Mouse (Mus musculus) cerebellum, adult 18-20 months (tissue): ENCODE results near the gene Ikzf1.

Experiments
- DNase-seq, 2 experiments: peaks; one replicate each; pipeline ENCODE4 v3.0.0; 2021

Ikzf1 gene

GRCm38 (mm10) chr11:11684930-11685852 is at the start of gene Ikzf1:
Gene Ikzf1, plus strand, starts transcription at chr11:11685003.
- no peak for DNase-seq

- DNase-seq: no peak
Observed at GRCm38 (mm10) chr11:11644303-11644702, 40.5 kb upstream of the Ikzf1 start.

GRCm38 (mm10) chr11:11656388-11656787 is 28.4 kb upstream of the Ikzf1 start:
- DNase-seq: no peak

DNA sequence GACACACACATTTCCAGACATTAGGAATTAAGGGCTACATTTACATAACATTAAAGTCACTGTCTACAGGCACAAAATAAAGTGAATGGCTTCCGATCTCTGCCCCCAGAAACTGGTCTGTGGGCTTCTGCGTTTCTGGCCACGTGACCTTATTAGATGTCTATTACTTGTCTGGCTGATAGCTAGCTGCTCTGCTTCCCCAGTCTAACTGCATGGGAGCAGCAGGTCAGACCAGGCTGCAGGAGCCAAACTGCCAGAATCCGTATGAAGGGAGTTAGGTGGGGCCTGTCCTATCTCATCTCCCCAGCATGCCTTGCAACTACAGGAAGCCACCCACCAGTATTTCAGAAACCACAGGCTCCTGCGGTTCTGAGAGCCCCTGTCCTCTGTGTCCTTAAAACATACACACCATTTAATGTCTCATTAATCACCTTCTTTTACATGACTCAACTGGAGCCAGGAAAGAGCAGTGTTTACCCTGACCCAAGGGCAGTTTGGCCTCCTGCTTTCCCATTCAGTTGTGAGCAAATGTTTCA is 27.7 kb upstream of the Ikzf1 start:
- no peak for DNase-seq

- DNase-seq: no peak
Observed at GRCm38 (mm10) chr11:11657634-11658033, 27.2 kb upstream of the Ikzf1 start.

DNA sequence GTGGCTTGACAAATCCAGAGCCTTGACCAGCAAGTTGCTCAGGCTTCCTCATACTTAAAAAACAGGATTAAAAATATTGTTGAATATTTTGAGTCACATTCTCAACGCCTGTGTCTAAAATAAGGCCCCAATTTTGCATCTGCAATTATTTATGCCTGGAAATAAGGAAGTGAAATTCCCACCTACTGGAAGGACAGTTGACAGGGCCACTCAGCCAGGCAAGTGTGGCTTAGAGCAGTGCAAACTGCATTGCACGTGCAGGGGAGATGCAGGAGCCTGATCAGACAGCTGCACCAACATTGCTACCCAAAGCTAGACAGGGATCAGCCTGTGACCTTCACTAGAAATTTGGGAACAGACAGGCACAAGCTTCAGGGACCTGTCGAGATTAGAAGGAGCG is 26.0 kb upstream of the Ikzf1 start:
- DNase-seq: no peak

GRCm38 (mm10) chr11:11660651-11661050 is 24.2 kb upstream of the Ikzf1 start:
- DNase-seq: no peak

DNA sequence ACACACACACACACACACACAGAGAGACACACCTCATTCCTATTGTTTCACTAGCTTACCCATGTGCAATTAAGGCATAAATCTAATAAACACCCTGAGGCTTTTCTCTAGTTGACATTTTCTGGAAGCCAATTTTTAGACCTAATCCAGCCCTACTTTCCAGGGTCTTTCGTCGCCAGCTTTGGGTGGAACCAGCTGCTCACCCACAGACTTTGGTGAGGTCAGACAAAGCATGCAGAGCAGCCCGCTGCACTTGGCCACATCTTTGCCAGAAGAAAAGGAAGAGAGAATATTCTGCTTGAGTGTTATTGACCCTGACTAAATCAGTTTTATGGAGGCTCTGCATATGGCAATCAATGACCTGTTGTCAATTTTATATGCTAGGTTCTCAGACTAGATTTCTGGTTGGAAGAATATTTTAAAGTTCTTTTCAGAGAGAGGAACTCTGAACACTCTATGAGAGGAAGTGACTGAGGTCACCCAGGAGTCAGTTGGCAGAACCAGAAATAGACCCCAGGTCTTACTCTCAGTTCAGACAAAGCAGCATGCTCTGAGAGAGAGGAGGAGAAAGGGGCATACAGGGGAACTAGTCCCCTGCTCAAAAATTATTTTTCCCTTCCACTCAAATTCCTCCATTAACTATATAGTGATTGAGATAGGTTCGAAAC is 17.4 kb upstream of the Ikzf1 start:
- DNase-seq: no peak

DNA sequence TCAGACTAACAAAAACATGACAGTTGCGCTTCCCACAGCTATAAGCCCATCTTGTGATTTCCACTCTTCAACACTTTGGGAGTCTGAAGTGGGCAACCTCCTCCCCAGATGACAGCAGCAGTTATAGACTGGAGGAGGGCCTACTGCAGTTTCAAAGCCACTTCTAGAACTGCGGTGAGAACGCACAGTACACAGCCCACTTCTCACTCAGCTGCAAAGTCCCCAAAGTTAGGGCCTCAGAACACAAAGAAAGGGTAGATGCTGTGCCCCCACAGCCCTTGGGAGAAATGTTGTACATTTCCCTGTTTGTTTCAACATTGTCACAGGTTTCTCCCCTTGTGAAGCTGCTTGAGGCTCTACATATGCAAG is 16.9 kb upstream of the Ikzf1 start:
- DNase-seq: no peak

- no peak for DNase-seq
Observed at GRCm38 (mm10) chr11:11672974-11673373, 11.8 kb upstream of the Ikzf1 start.

DNA sequence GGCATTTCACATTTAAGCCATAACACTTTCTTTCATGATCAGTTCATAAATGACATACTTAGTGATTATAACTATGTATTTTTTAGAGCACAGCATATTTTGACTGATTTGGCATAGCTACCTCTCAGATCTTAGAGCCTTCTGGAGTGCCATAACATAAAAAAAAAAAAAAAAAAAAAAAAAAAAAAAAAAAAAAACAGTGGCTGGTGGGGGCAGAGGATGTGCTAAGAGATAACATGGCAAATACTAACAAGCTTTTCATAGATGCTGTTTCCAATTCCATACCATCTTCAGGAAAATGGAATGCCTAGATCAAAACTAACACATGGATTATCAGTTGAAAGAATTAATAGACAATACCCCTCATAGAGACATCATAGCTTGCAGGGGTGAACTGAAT is 9.7 kb upstream of the Ikzf1 start:
- no peak for DNase-seq

DNA sequence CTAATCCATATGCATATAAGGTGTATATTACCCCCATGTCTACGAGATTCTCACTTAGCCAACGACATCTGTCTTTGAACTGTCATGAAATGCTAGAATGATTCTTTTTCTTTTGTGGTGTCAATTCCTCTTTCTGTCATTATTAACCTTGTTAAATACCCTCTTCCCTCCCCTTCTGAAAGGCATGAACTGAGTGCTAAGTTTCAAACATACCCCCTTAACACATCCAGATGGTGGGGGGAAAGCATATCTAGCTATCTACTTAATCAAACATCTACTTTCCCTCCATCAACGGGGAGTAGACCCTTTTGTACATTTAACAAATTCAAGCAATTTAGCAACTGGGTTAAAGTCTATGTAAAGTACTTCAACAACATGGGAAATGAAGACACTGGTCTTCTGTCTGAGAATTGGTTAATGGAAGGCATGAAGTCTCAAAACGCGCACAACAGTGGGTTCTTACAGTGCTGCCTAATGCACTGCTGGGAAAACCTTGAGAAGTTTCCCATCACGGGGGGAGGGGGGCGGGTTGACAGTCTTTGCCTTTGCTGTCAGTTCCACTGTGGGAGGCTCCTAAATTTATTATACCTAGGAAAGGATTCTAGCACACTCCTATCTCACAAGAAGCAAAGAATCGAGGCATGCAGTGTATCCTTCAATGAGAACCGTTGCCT is 8.6 kb upstream of the Ikzf1 start:
- DNase-seq: no peak

DNA sequence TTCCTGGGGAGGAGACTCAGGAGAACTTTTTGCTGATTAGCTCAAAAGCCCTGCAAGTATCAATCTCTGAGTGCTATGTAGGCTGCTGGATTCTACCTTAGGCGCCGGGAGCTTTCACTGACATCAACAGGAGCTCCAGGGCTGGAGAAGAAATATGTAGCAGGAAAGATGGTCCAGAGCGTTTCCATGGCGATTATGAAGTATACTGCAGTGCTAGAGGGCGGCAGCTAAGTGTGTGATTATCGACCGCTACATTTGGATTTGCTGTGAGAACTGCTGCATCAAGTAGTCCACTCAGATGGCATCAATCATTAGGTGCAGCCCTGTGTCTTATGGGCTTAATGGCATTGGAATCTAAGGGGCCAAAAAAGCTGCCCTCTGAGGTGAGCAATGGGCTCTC is 7.6 kb upstream of the Ikzf1 start:
- DNase-seq: no peak

DNA sequence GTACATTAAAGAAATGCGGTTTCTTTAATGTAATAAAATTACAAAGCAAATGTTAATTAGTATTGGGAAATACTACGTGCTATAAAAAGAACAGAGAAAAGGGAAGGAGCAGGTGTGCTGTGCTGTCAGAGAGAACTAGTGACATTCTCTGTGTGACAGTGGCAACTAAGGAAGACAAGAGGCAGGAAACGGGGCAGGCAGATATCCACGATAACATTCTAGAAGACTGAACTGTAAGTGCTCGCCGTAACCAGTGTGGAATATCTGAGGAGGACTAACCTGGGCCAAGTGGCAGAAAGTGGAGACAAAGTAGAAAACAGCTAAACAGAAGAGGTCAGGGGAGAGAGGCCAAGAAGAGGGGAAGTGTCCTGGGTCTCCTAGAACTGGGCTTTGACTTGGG is 5.8 kb upstream of the Ikzf1 start:
- no peak for DNase-seq

- no peak for DNase-seq
Observed at GRCm38 (mm10) chr11:11684056-11684929, 510 bp upstream of the Ikzf1 start.

- no peak for DNase-seq
Observed at GRCm38 (mm10) chr11:11685853-11686395, 1.1 kb downstream of the Ikzf1 start.

DNA sequence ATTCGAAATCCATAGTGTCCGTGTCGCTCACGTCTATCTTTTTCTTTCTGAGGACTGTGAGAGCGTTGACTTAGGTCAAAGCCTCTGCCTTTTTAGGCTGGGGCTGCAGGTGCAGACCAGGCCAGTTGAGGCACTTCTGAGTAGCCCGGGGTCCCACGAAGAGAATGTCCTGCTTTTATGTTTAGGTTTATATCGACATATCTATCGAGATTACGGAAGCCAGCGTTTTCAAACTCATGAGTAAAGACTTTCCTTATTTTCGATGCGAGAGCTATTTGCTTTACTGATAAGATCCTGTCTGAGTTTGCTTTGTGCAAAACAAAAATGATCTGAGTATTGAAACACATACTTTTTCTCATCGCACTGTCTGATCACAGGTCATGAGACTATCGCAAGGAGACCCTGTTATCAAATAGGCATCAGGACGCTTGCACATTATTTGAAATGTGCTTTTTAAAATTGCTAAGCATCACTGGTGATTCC is 1.8 kb downstream of the Ikzf1 start:
- DNase-seq: no peak

- DNase-seq: no peak
Observed at GRCm38 (mm10) chr11:11687551-11688185, 2.9 kb downstream of the Ikzf1 start.

GRCm38 (mm10) chr11:11688766-11689330 is 4.0 kb downstream of the Ikzf1 start:
- no peak for DNase-seq

- no peak for DNase-seq
Observed at GRCm38 (mm10) chr11:11689701-11690058, 4.9 kb downstream of the Ikzf1 start.
